ENCODE assay signal across 9 mouse cellular contexts in genomic region chr10:80856267-80856666, GRCm38 (mm10). TPM values are rescaled to one million over a fixed set of nuclear protein-coding genes. Genes with fewer than 3 reads are reported as not detected.
DNase-seq lines count a peak whose midpoint lies in the region; ATAC-seq and TF ChIP-seq lines count a peak whose summit lies in the region.
"Had no signal": no experiment of that assay in that cellular context is flagged by ENCODE, and none has a peak within 500 bp of the region (broad histone marks: within the 10 kb centered on the region; RNA-seq: fewer than 3 reads in every experiment).

No protein-coding gene starts in this region.

- TF ChIP-seq EP300 in heart, adult 2 months (IDR thresholded peaks at IDR 0.05; ENCODE audit: insufficient read depth, low read depth, low read length) = 0 out of 2 replicates have a peak, but pooled peaks have one; percentile 16

- H3K9ac ChIP-seq in heart, adult 2 months (ENCODE audit: low read depth, low read length) = no peak overlapping the region
- H3K9ac ChIP-seq in limb, embryonic 15.5 days = peak overlapping the region; percentile 83
- H3K9ac ChIP-seq in neural tube, embryonic 13.5 days = peak overlapping the region; percentile 91

- no peak for DNase-seq in layer of hippocampus, adult 2 months (ENCODE audit: low spot score in 2 of 2)
- DNase-seq in layer of hippocampus, adult 9-10 months (ENCODE audit: low spot score) = no peak
- DNase-seq in heart, adult 2 months = peak in 1 of 2 experiments; percentile 44
- no peak for DNase-seq in right cerebral cortex, adult 18-20 months
- DNase-seq in ovary, postnatal 14 days (ENCODE audit: low spot score) = no peak

- no peaks in the 10 kb centered on the region for H3K9me3 ChIP-seq in limb, embryonic 15.5 days
- H3K9me3 ChIP-seq in neural tube, embryonic 13.5 days = no peaks in the 10 kb centered on the region

- TF ChIP-seq CTCF in layer of hippocampus, adult 2 months (conservative IDR thresholded peaks at IDR 0.05) = peak; percentile 44
- TF ChIP-seq CTCF in bone marrow, adult 2 months (IDR thresholded peaks at IDR 0.05; ENCODE audit: control insufficient read depth, insufficient read depth, low read length) = peak; percentile 17; the same call in 1 of the 2 replicates
- peak; percentile 22; the same call in 1 of the 2 replicates for TF ChIP-seq CTCF in heart, adult 2 months (IDR thresholded peaks at IDR 0.05)

- intact Hi-C loops in heart, adult 2 months (cut with DNase I) = no loop called here

- peak overlapping the region; percentile 99 for H3K4me2 ChIP-seq in limb, embryonic 15.5 days
- H3K4me2 ChIP-seq in neural tube, embryonic 13.5 days = peak overlapping the region; percentile 99

- no peaks in the 10 kb centered on the region for H3K36me3 ChIP-seq in heart, adult 2 months (ENCODE audit: control insufficient read depth, insufficient read depth, low read length)
- H3K36me3 ChIP-seq in limb, embryonic 15.5 days = peaks cover 22% of the 10 kb centered on the region
- H3K36me3 ChIP-seq in neural tube, embryonic 13.5 days = peaks cover 23% of the 10 kb centered on the region

- no peaks in the 10 kb centered on the region for H3K27me3 ChIP-seq in heart, adult 2 months (ENCODE audit: control insufficient read depth, insufficient read depth, low read length)
- H3K27me3 ChIP-seq in limb, embryonic 15.5 days = no peaks in the 10 kb centered on the region
- H3K27me3 ChIP-seq in neural tube, embryonic 13.5 days = no peaks in the 10 kb centered on the region

- no peak for TF ChIP-seq POLR2A in bone marrow, adult 2 months (IDR thresholded peaks at IDR 0.05; ENCODE audit: borderline replicate concordance, control insufficient read depth, low read depth, low read length)
- no peak for TF ChIP-seq POLR2A in heart, adult 2 months (IDR thresholded peaks at IDR 0.05; ENCODE audit: insufficient read depth, low read depth, low read length)

- peaks cover 6% of the 10 kb centered on the region for H3K4me1 ChIP-seq in bone marrow, adult 2 months (ENCODE audit: control insufficient read depth, insufficient read depth, low read length)
- H3K4me1 ChIP-seq in heart, adult 2 months (ENCODE audit: control insufficient read depth, insufficient read depth, low read length) = peaks cover 6% of the 10 kb centered on the region
- H3K4me1 ChIP-seq in limb, embryonic 15.5 days = peaks cover 37% of the 10 kb centered on the region
- peaks cover 49% of the 10 kb centered on the region for H3K4me1 ChIP-seq in neural tube, embryonic 13.5 days (replicated peaks)

- peak overlapping the region; percentile 89 for H3K27ac ChIP-seq in layer of hippocampus, adult 2 months
- peak overlapping the region; percentile 97 for H3K27ac ChIP-seq in bone marrow, adult 2 months (ENCODE audit: control insufficient read depth, insufficient read depth, low read depth, low read length, poor library complexity)
- H3K27ac ChIP-seq in heart, adult 2 months = no peak overlapping the region
- H3K27ac ChIP-seq in limb, embryonic 15.5 days = peak overlapping the region; percentile 14
- no peak overlapping the region for H3K27ac ChIP-seq in neural tube, embryonic 13.5 days (replicated peaks)

- peak overlapping the region; percentile 99 for H3K4me3 ChIP-seq in layer of hippocampus, adult 2 months
- peak overlapping the region; percentile 98 for H3K4me3 ChIP-seq in bone marrow, adult 2 months (replicated peaks; ENCODE audit: control insufficient read depth, low read depth, low read length)
- H3K4me3 ChIP-seq in heart, adult 2 months = no peak overlapping the region
- peak overlapping the region; percentile 98 for H3K4me3 ChIP-seq in limb, embryonic 15.5 days
- peak overlapping the region; percentile 76 for H3K4me3 ChIP-seq in neural tube, embryonic 13.5 days

- ATAC-seq in limb, embryonic 15.5 days (ENCODE audit: insufficient number of reproducible peaks, low FRiP score, low TSS enrichment, low read depth) = no peak
- ATAC-seq in neural tube, embryonic 13.5 days (ENCODE audit: low read depth) = no peak

- WGBS in bone marrow, adult 2 months = 26% methylated on average over 3 of the region's 3 CpGs
- WGBS in heart, adult 2 months = 46% methylated on average over 3 of the region's 3 CpGs
- WGBS in limb, embryonic 15.5 days = 40% methylated on average over 3 of the region's 3 CpGs
- WGBS in neural tube, embryonic 13.5 days = 61% methylated on average over 3 of the region's 3 CpGs

- H3K79me2 ChIP-seq in heart, adult 2 months (replicated peaks; ENCODE audit: control insufficient read depth, insufficient read depth, low read length) = peaks cover 1% of the 10 kb centered on the region; the same call in 1 of the 2 replicates

RNA-seq across cellular contexts. Expression of gene Sppl2b, which starts 1.2 kb away (rescaled TPM):
- total RNA-seq in layer of hippocampus, adult 2 months (2021) = 10 to 100 TPM; 61.2 to 63.2 TPM
- polyA plus RNA-seq in bone marrow, adult 2 months (2011; ENCODE audit: insufficient read depth, insufficient read length, low replicate concordance, missing spikeins) = 68.6 and 109 TPM in 2 replicates
- total RNA-seq in heart, adult 2 months (2021) = 10 to 100 TPM; 15.4 to 16.8 TPM
- polyA plus RNA-seq in heart, adult 2 months (2012; rRNA removed) = 51.4 and 74.2 TPM in 2 replicates
- polyA plus RNA-seq in limb, embryonic 15.5 days (2015; fragmentation: Nextera tagmentation; extraction: Ambion mirVana) = 44.5 and 47.4 TPM in 2 replicates
- 62.0 and 66.2 TPM in 2 replicates for polyA plus RNA-seq in neural tube, embryonic 13.5 days (2015; fragmentation: Nextera tagmentation; extraction: Ambion mirVana)

RNA-seq across cellular contexts. Expression of gene Lsm7, which starts 1.3 kb away (rescaled TPM):
- total RNA-seq in layer of hippocampus, adult 2 months (2021) = 10 to 100 TPM; 51.6 to 53.3 TPM
- polyA plus RNA-seq in bone marrow, adult 2 months (2011; ENCODE audit: insufficient read depth, insufficient read length, low replicate concordance, missing spikeins) = 114 and 136 TPM in 2 replicates
- 10 to 100 TPM; 19.4 to 23.2 TPM for total RNA-seq in heart, adult 2 months (2021)
- 74.9 and 79.9 TPM in 2 replicates for polyA plus RNA-seq in heart, adult 2 months (2012; rRNA removed)
- 231 and 258 TPM in 2 replicates for polyA plus RNA-seq in limb, embryonic 15.5 days (2015; fragmentation: Nextera tagmentation; extraction: Ambion mirVana)
- 199 and 218 TPM in 2 replicates for polyA plus RNA-seq in neural tube, embryonic 13.5 days (2015; fragmentation: Nextera tagmentation; extraction: Ambion mirVana)

RNA-seq across cellular contexts. Expression of gene Lingo3, which starts 12.4 kb away (rescaled TPM):
- total RNA-seq in layer of hippocampus, adult 2 months (2021) = 10 to 100 TPM; 49.4 to 54.3 TPM
- polyA plus RNA-seq in bone marrow, adult 2 months (2011; ENCODE audit: insufficient read depth, insufficient read length, low replicate concordance, missing spikeins) = not detected in 2 replicates
- total RNA-seq in heart, adult 2 months (2021) = 10 to 100 TPM; 10.7 to 15.8 TPM
- 12.0 and 15.1 TPM in 2 replicates for polyA plus RNA-seq in heart, adult 2 months (2012; rRNA removed)
- polyA plus RNA-seq in limb, embryonic 15.5 days (2015; fragmentation: Nextera tagmentation; extraction: Ambion mirVana) = 0.86 and 0.92 TPM in 2 replicates
- 2.3 and 3.2 TPM in 2 replicates for polyA plus RNA-seq in neural tube, embryonic 13.5 days (2015; fragmentation: Nextera tagmentation; extraction: Ambion mirVana)
- total RNA-seq: neutrophil, adult 5-6 weeks had no signal

RNA-seq across cellular contexts. Expression of gene Tmprss9, which starts 15.4 kb away (rescaled TPM):
- under 1 TPM; 0.46 to 0.56 TPM for total RNA-seq in layer of hippocampus, adult 2 months (2021)
- polyA plus RNA-seq in bone marrow, adult 2 months (2011; ENCODE audit: insufficient read depth, insufficient read length, low replicate concordance, missing spikeins) = not detected in 2 replicates
- total RNA-seq in heart, adult 2 months (2021) = not detected
- 0.02 TPM in 1 of 2 replicates, not detected in the other for polyA plus RNA-seq in heart, adult 2 months (2012; rRNA removed)
- 0.05 TPM in 1 of 2 replicates, not detected in the other for polyA plus RNA-seq in limb, embryonic 15.5 days (2015; fragmentation: Nextera tagmentation; extraction: Ambion mirVana)
- polyA plus RNA-seq in neural tube, embryonic 13.5 days (2015; fragmentation: Nextera tagmentation; extraction: Ambion mirVana) = 0.08 and 0.31 TPM in 2 replicates
- total RNA-seq: neutrophil, adult 5-6 weeks had no signal

RNA-seq across cellular contexts. Expression of gene Oaz1, which starts 29.8 kb away (rescaled TPM):
- 100 to 1,000 TPM; 478 to 493 TPM for total RNA-seq in layer of hippocampus, adult 2 months (2021)
- polyA plus RNA-seq in bone marrow, adult 2 months (2011; ENCODE audit: insufficient read depth, insufficient read length, low replicate concordance, missing spikeins) = 672 and 986 TPM in 2 replicates
- 100 to 1,000 TPM; 850 to 914 TPM for total RNA-seq in heart, adult 2 months (2021)
- 1,001 and 1,201 TPM in 2 replicates for polyA plus RNA-seq in heart, adult 2 months (2012; rRNA removed)
- polyA plus RNA-seq in limb, embryonic 15.5 days (2015; fragmentation: Nextera tagmentation; extraction: Ambion mirVana) = 1,708 and 1,872 TPM in 2 replicates
- 1,173 and 1,183 TPM in 2 replicates for polyA plus RNA-seq in neural tube, embryonic 13.5 days (2015; fragmentation: Nextera tagmentation; extraction: Ambion mirVana)

Comparison
In these comparisons a context has a peak if more than half of its experiments do, and no peak if none do; other contexts are left out.
1. H3K27ac ChIP-seq: peak in layer of hippocampus, adult 2 months (single experiment), bone marrow, adult 2 months (single experiment) and limb, embryonic 15.5 days (single experiment); none in heart, adult 2 months (single experiment) and neural tube, embryonic 13.5 days (single experiment).
2. Peak in every context shown above with its lines, with median percentiles within 50 percentile points of each other: CTCF ChIP-seq.